Mouse (Mus musculus) MEL (cell line): ENCODE measurements around the gene Gemin5. TPM values are rescaled to one million over a fixed set of nuclear protein-coding genes. Genes with fewer than 3 reads are reported as not detected.

Experiments used
- DNase-seq: peaks from one replicate; pipeline ENCODE4 v3.0.0; 2011; ENCODE audit warnings: low read depth, low spot score
- H3K27ac ChIP-seq: 2 replicates; pipeline ENCODE4 v1.5.1; 2012; ENCODE audit warnings: low read depth, mild to moderate bottlenecking, control low read depth, low read length, moderate library complexity; ENCODE audit not compliant: control insufficient read depth
- H3K27me3 ChIP-seq, 2 experiments: fragments of 150-350 bp in 1 of 2; sonication (generic) in 1 of 2; 2 replicates each; pipeline ENCODE4 v1.6.1; 2012; ENCODE audit warnings: low read length in 2 of 2, mild to moderate bottlenecking in 2 of 2, improper control_type of control experiment in 1 of 2, moderate library complexity in 1 of 2; ENCODE audit not compliant: insufficient read depth in 2 of 2, control insufficient read depth in 1 of 2
- H3K36me3 ChIP-seq, 2 experiments: 2 replicates each; pipeline ENCODE4 v1.6.1; 2012 to 2014; ENCODE audit warnings: low read length in 2 of 2, improper control_type of control experiment in 1 of 2, inconsistent platforms in 1 of 2, mild to moderate bottlenecking in 1 of 2; ENCODE audit not compliant: insufficient read depth in 2 of 2, control insufficient read depth in 1 of 2
- H3K4me1 ChIP-seq, 2 experiments: fragments of 150-350 bp in 1 of 2; sonication (generic) in 1 of 2; 2 replicates each; pipeline ENCODE4 v1.6.1; 2012; ENCODE audit warnings: low read length in 2 of 2, improper control_type of control experiment in 1 of 2, mild to moderate bottlenecking in 1 of 2; ENCODE audit not compliant: insufficient read depth in 2 of 2, control insufficient read depth in 1 of 2
- H3K4me3 ChIP-seq, 2 experiments: fragments of 150-350 bp in 1 of 2; sonication (generic) in 1 of 2; 2 replicates each; pipeline ENCODE4 v1.5.1; 2012; ENCODE audit warnings: low read depth in 2 of 2, low read length in 2 of 2, mild to moderate bottlenecking in 2 of 2, moderate library complexity in 2 of 2, control low read depth in 1 of 2, improper control_type of control experiment in 1 of 2; ENCODE audit not compliant: control insufficient read depth in 1 of 2, insufficient read depth in 1 of 2
- H3K79me2 ChIP-seq: 2 replicates; pipeline ENCODE4 v1.6.1; 2012; ENCODE audit warnings: mild to moderate bottlenecking, low read length, moderate library complexity; ENCODE audit not compliant: control insufficient read depth, poor library complexity, insufficient read depth
- H3K9ac ChIP-seq: 2 replicates; pipeline ENCODE4 v1.6.1; 2012; ENCODE audit warnings: low read depth, mild to moderate bottlenecking, control low read depth, low read length, moderate library complexity; ENCODE audit not compliant: control insufficient read depth, poor library complexity, severe bottlenecking
- H3K9me3 ChIP-seq: fragments of 150-350 bp; sonication (generic); replicated peaks from 2 replicates; pipeline ENCODE4 v1.6.1; 2012; ENCODE audit warnings: mild to moderate bottlenecking, low read length, improper control_type of control experiment, moderate library complexity; ENCODE audit not compliant: insufficient read depth
- BHLHE40 ChIP-seq: IDR thresholded peaks from 2 replicates; pipeline ENCODE4 v1.6.1; 2012; ENCODE audit warnings: low read depth, mild to moderate bottlenecking, inconsistent platforms, low read length, improper control_type of control experiment, borderline replicate concordance
- CHD1 ChIP-seq: IDR thresholded peaks from 2 replicates; pipeline ENCODE4 v1.6.1; 2012; ENCODE audit warnings: low read depth, mild to moderate bottlenecking, inconsistent platforms, low read length, improper control_type of control experiment
- CHD2 ChIP-seq: IDR thresholded peaks from 2 replicates; pipeline ENCODE4 v1.6.1; 2011; ENCODE audit warnings: low read length, improper control_type of control experiment
- CTCF ChIP-seq, 3 experiments: IDR thresholded peaks in 2 of 3; conservative IDR thresholded peaks in 1 of 3; 2 replicates each; pipeline ENCODE4 v1.5.1; 2011 to 2012; ENCODE audit warnings: low read length in 3 of 3, low read depth in 2 of 3, mild to moderate bottlenecking in 2 of 3, improper control_type of control experiment in 1 of 3, inconsistent platforms in 1 of 3, mixed read lengths in 1 of 3, moderate library complexity in 1 of 3; ENCODE audit not compliant: control insufficient read depth in 1 of 3, insufficient read depth in 1 of 3, poor library complexity in 1 of 3, severe bottlenecking in 1 of 3
- E2F4 ChIP-seq: IDR thresholded peaks from 2 replicates; pipeline ENCODE4 v1.6.1; 2011; ENCODE audit warnings: low read depth, low read length, improper control_type of control experiment, borderline replicate concordance
- ELF1 ChIP-seq: IDR thresholded peaks from 2 replicates; pipeline ENCODE4 v1.6.1; 2014; ENCODE audit warnings: low read depth, mild to moderate bottlenecking, inconsistent platforms, low read length, improper control_type of control experiment, moderate library complexity
- GABPA ChIP-seq: IDR thresholded peaks from 2 replicates; pipeline ENCODE4 v1.6.1; 2012; ENCODE audit warnings: low read depth, mild to moderate bottlenecking, inconsistent platforms, low read length, improper control_type of control experiment, moderate library complexity
- GATA1 ChIP-seq: IDR thresholded peaks from 2 replicates; pipeline ENCODE4 v1.6.1; 2011; ENCODE audit warnings: low read depth, low read length, improper control_type of control experiment
- HCFC1 ChIP-seq: IDR thresholded peaks from 2 replicates; pipeline ENCODE4 v1.6.1; 2012; ENCODE audit warnings: low read depth, mild to moderate bottlenecking, inconsistent platforms, low read length, improper control_type of control experiment, moderate library complexity
- JUND ChIP-seq: IDR thresholded peaks from 2 replicates; pipeline ENCODE4 v1.6.1; 2011; ENCODE audit warnings: low read depth, mild to moderate bottlenecking, improper control_type of control experiment, low read length
- MAX ChIP-seq: IDR thresholded peaks from 2 replicates; pipeline ENCODE4 v1.6.1; 2011; ENCODE audit warnings: low read length, improper control_type of control experiment
- MAZ ChIP-seq: IDR thresholded peaks from 2 replicates; pipeline ENCODE4 v1.6.1; 2012; ENCODE audit warnings: low read depth, mild to moderate bottlenecking, inconsistent platforms, low read length, improper control_type of control experiment
- MXI1 ChIP-seq: IDR thresholded peaks from 2 replicates; pipeline ENCODE4 v1.6.1; 2011; ENCODE audit warnings: mild to moderate bottlenecking, low read depth, low read length, improper control_type of control experiment
- MYB ChIP-seq: IDR thresholded peaks from 2 replicates; pipeline ENCODE4 v1.6.1; 2011; ENCODE audit warnings: mild to moderate bottlenecking, low read depth, low read length, improper control_type of control experiment
- NELFE ChIP-seq: IDR thresholded peaks from 2 replicates; pipeline ENCODE4 v1.6.1; 2011; ENCODE audit warnings: low read depth, low read length, improper control_type of control experiment
- POLR2A ChIP-seq, 2 experiments: IDR thresholded peaks; 2 replicates each; pipeline ENCODE4 v1.6.1; 2011 to 2012; ENCODE audit warnings: low read length in 2 of 2, mild to moderate bottlenecking in 2 of 2, control low read depth in 1 of 2, improper control_type of control experiment in 1 of 2, low read depth in 1 of 2, moderate library complexity in 1 of 2; ENCODE audit not compliant: control insufficient read depth in 1 of 2, insufficient read depth in 1 of 2, poor library complexity in 1 of 2
- POLR2AphosphoS2 ChIP-seq: IDR thresholded peaks from 2 replicates; pipeline ENCODE4 v1.6.1; 2011; ENCODE audit warnings: low read length, improper control_type of control experiment
- RAD21 ChIP-seq: IDR thresholded peaks from 2 replicates; pipeline ENCODE4 v1.6.1; 2011; ENCODE audit warnings: mild to moderate bottlenecking, low read depth, low read length, improper control_type of control experiment
- RCOR1 ChIP-seq: IDR thresholded peaks from 2 replicates; pipeline ENCODE4 v1.6.1; 2012; ENCODE audit warnings: low read depth, mild to moderate bottlenecking, inconsistent platforms, low read length, improper control_type of control experiment
- SIN3A ChIP-seq: IDR thresholded peaks from 2 replicates; pipeline ENCODE4 v1.6.1; 2012; ENCODE audit warnings: low read length, improper control_type of control experiment, inconsistent platforms
- TBP ChIP-seq: IDR thresholded peaks from 2 replicates; pipeline ENCODE4 v1.8.0; 2011; ENCODE audit warnings: low read depth, low read length, improper control_type of control experiment
- UBTF ChIP-seq: IDR thresholded peaks from 2 replicates; pipeline ENCODE4 v1.6.1; 2012; ENCODE audit warnings: low read depth, mild to moderate bottlenecking, inconsistent platforms, low read length, improper control_type of control experiment, moderate library complexity, borderline replicate concordance; ENCODE audit not compliant: insufficient read depth
- USF1 ChIP-seq: IDR thresholded peaks from 2 replicates; pipeline ENCODE4 v1.6.1; 2014; ENCODE audit warnings: low read depth, mild to moderate bottlenecking, inconsistent platforms, low read length, improper control_type of control experiment, moderate library complexity
- USF2 ChIP-seq, 2 experiments: IDR thresholded peaks; 2 replicates each; pipeline ENCODE4 v1.6.1; 2011 to 2012; ENCODE audit warnings: improper control_type of control experiment in 2 of 2, low read length in 2 of 2, borderline replicate concordance in 1 of 2, inconsistent platforms in 1 of 2, low read depth in 1 of 2, mild to moderate bottlenecking in 1 of 2; ENCODE audit not compliant: insufficient read depth in 1 of 2
- ZC3H11A ChIP-seq: IDR thresholded peaks from 2 replicates; pipeline ENCODE4 v1.6.1; 2012; ENCODE audit warnings: low read depth, mild to moderate bottlenecking, inconsistent platforms, low read length, improper control_type of control experiment
- ZKSCAN1 ChIP-seq: IDR thresholded peaks from 2 replicates; pipeline ENCODE4 v1.6.1; 2012; ENCODE audit warnings: low read depth, mild to moderate bottlenecking, inconsistent platforms, low read length, improper control_type of control experiment, moderate library complexity
- polyA plus RNA-seq, 2 experiments: library from polyadenylated mRNA; stranded (reverse) in 1 of 2; unstranded in 1 of 2; fragments of >175 nt in 1 of 2; fragments of >200 nt in 1 of 2; gene quantifications; 2 replicates each; pipeline versions ENCODE4 v1.2.1 to v1.2.4; 2012; ENCODE audit warnings: low replicate concordance in 2 of 2, low read depth in 1 of 2; ENCODE audit not compliant: insufficient read length in 2 of 2, insufficient read depth in 1 of 2, missing spikeins in 1 of 2
- total RNA-seq: library from RNA; depleted of rRNA; stranded (reverse); fragments of 300-350 nt; gene quantifications from 2 replicates; pipeline ENCODE4 v1.2.3, GENCODE M21; 2012

The Gemin5 gene
- total and polyA plus RNA-seq, 3 experiments = 46.5 to 71.9 (median 52.5) TPM

DNA sequence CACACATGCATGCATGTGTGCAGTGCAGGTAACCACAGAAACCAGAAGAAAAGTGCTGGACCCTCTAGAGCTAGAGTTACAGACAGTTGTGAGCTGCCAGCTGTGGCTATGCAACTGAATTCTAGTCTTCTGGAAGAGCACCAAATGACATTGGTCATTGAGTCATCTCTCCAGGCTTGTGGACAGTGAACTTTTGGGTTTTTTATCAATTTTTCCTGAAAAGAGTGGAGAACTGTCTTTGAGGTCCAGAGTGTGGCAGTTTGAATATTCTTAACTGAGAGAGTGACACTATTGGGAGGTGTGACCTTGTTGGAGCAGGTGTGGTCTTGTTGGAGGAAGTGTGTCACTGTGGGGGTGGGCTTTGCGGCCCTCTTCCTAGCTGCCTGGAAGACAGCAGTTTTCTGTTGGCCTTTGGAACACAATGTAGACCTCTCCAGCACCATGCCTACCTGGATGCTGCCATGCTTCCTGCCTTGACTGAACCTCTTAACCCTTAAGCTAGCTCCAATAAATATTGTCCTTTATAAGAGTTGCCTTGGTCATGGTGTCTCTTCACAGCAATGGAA, 42.1 kb upstream of the Gemin5 start:
- Histone ChIP-seq H3K27me3 (no peaks in the 10 kb centered on the region), H3K36me3 (peaks cover 0 to 8% of the 10 kb centered on the region in 2 experiments; a peak in 2 of 4 replicates), H3K79me2 (peaks cover 2% of the 10 kb centered on the region; the same call in 1 of the 2 replicates)
- TF ChIP-seq POLR2A (IDR thresholded peaks at IDR 0.05; ENCODE audit: control insufficient read depth in 1 of 2, insufficient read depth in 1 of 2, low read depth in 1 of 2, low read length in 2 of 2, poor library complexity in 1 of 2) (peak in 1 of 2 experiments; percentile 43; a peak in 1 of 4 replicates), NELFE (0 out of 2 replicates have a peak, but pooled peaks have one; percentile 17), ZC3H11A (no peak), BHLHE40 (no peak), HCFC1 (no peak), ZKSCAN1 (no peak), GATA1 (no peak), POLR2AphosphoS2 (no peak), USF2 (IDR thresholded peaks at IDR 0.05; ENCODE audit: borderline replicate concordance in 1 of 2, insufficient read depth in 1 of 2, low read depth in 1 of 2, low read length in 2 of 2) (no peak), GABPA (no peak), JUND (no peak), RCOR1 (no peak)
- TF ChIP-seq, all 39 proteins: peak for 2
- Histone ChIP-seq H3K9me3 (no peaks in the 10 kb centered on the region), H3K4me3 (no peak overlapping the region), H3K4me1 (peaks cover 7 to 18% of the 10 kb centered on the region in 2 experiments), H3K9ac (no peak overlapping the region), H3K27ac (no peak overlapping the region)
- DNase-seq = peak; percentile 57

DNA sequence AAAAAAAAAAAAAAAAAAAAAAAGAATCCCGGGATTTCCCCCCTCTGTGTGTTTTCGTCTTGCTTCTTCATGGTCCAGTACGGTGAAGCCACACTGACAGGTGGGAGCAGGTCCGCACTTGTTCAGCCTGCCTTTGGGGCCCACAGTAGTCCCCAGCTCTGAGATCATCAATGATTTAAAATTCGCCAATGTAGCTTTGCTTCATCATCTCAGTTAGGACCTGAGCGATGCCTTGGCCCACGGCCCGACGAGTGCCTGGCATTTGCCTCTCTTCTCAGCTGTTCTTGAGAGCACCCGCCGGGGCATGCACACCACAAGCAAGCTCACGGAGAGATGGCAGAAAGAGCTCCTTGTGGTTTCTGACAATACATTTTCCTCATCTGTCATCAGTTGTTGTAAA, 32.7 kb upstream of the Gemin5 start:
- no peaks in the 10 kb centered on the region; the same call in 1 of the 2 replicates for H3K79me2 ChIP-seq
- no peak for TF ChIP-seq CHD2
- TF ChIP-seq, all 39 proteins: peak for 0
- Histone ChIP-seq H3K27me3 (no peaks in the 10 kb centered on the region), H3K36me3 (peaks cover 0 to 3% of the 10 kb centered on the region in 2 experiments; a peak in 2 of 4 replicates), H3K9me3 (no peaks in the 10 kb centered on the region), H3K9ac (no peak overlapping the region), H3K27ac (no peak overlapping the region), H3K4me3 (no peak overlapping the region), H3K4me1 (peaks cover 9 to 10% of the 10 kb centered on the region in 2 experiments; a peak in 3 of 4 replicates)
- DNase-seq = no peak

DNA sequence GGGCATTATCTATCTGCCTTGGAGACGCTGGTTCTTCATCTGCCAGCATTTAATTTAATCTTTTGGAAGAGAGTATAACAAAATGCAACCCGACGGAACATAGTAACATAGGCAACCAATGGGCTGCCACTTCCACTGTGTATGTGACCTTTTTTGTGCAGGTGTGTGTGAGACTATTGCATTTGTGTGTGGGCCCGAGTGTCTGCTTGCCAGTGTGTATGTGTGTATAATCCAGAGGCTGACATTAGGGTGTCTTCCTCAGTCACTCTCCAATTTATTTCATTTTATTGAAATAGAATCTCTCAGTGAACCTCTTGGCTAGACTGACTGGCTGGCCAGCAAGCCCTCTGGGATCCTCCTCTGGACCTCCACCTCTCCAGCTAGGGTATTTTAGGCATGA, 31.9 kb upstream of the Gemin5 start:
- Histone ChIP-seq H3K4me1 (peaks cover 9 to 10% of the 10 kb centered on the region in 2 experiments; a peak in 3 of 4 replicates), H3K9me3 (no peaks in the 10 kb centered on the region), H3K27ac (no peak overlapping the region), H3K79me2 (no peaks in the 10 kb centered on the region; the same call in 1 of the 2 replicates), H3K9ac (no peak overlapping the region), H3K36me3 (peaks cover 0 to 3% of the 10 kb centered on the region in 2 experiments; a peak in 2 of 4 replicates), H3K4me3 (peak overlapping the region in 1 of 2 experiments; percentile 99; a peak in 2 of 4 replicates), H3K27me3 (no peaks in the 10 kb centered on the region; a peak in 1 of 4 replicates)
- no peak for DNase-seq
- TF ChIP-seq POLR2AphosphoS2 = no peak
- TF ChIP-seq CHD1 = no peak
- TF ChIP-seq MAX = no peak
- TF ChIP-seq E2F4 = no peak
- no peak for TF ChIP-seq MYB
- no peak for TF ChIP-seq MAZ
- no peak for TF ChIP-seq TBP
- no peak for TF ChIP-seq RAD21
- TF ChIP-seq UBTF = no peak
- TF ChIP-seq ELF1 = no peak
- no peak for TF ChIP-seq USF1
- TF ChIP-seq CTCF (IDR thresholded peaks at IDR 0.05 in 2 of 3, conservative IDR thresholded peaks at IDR 0.05 in 1 of 3; ENCODE audit: control insufficient read depth in 1 of 3, insufficient read depth in 1 of 3, low read depth in 2 of 3, low read length in 3 of 3, poor library complexity in 1 of 3, severe bottlenecking in 1 of 3) = no peak
- TF ChIP-seq MXI1 = no peak
- no peak for TF ChIP-seq SIN3A
- TF ChIP-seq CHD2 = no peak
